Comparison of ENCODE assay signal across 13 mouse cellular contexts in genomic region chr19:16342702-16343101, GRCm38 (mm10).
DNase-seq lines count a peak whose midpoint lies in the region; ATAC-seq and TF ChIP-seq lines count a peak whose summit lies in the region.
"Had no signal": no experiment of that assay in that cellular context is flagged by ENCODE, and none has a peak within 500 bp of the region (broad histone marks: within the 10 kb centered on the region; RNA-seq: fewer than 3 reads in every experiment).

No protein-coding gene starts in this region.

- no peaks in the 10 kb centered on the region for H3K27me3 ChIP-seq in liver, embryonic 14.5 days (ENCODE audit: control insufficient read depth, insufficient read depth, low read length)
- H3K27me3 ChIP-seq in liver, embryonic 11.5 days (replicated peaks; ENCODE audit: control insufficient read depth, insufficient read depth, low read length), result no peaks in the 10 kb centered on the region
- no peaks in the 10 kb centered on the region for H3K27me3 ChIP-seq in embryonic facial prominence, embryonic 11.5 days (ENCODE audit: control insufficient read depth, insufficient read depth, low read length)
- no peaks in the 10 kb centered on the region for H3K27me3 ChIP-seq in limb, embryonic 10.5 days (ENCODE audit: low read depth, poor library complexity, severe bottlenecking)
- H3K27me3 ChIP-seq: limb, embryonic 12.5 days had no signal

- no peaks in the 10 kb centered on the region for H3K9me3 ChIP-seq in liver, embryonic 14.5 days (ENCODE audit: control insufficient read depth, low read length)
- H3K9me3 ChIP-seq in liver, embryonic 11.5 days (ENCODE audit: control insufficient read depth, low read length), result no peaks in the 10 kb centered on the region
- H3K9me3 ChIP-seq in ES-E14 (ENCODE audit: control insufficient read depth, insufficient read depth, low read depth, low read length), result no peaks in the 10 kb centered on the region
- H3K9me3 ChIP-seq in embryonic facial prominence, embryonic 11.5 days (replicated peaks; ENCODE audit: control insufficient read depth, low read length), result no peaks in the 10 kb centered on the region
- no peaks in the 10 kb centered on the region for H3K9me3 ChIP-seq in limb, embryonic 10.5 days (replicated peaks)
- H3K9me3 ChIP-seq: G1E; heart, embryonic 10.5 days; limb, embryonic 12.5 days had no signal

- no peak for TF ChIP-seq EP300 in liver, embryonic 14.5 days (IDR thresholded peaks at IDR 0.05; ENCODE audit: low read depth)

- H3K4me2 ChIP-seq in liver, embryonic 14.5 days (ENCODE audit: low read depth), result no peak overlapping the region
- no peak overlapping the region for H3K4me2 ChIP-seq in liver, embryonic 11.5 days
- no peak overlapping the region for H3K4me2 ChIP-seq in embryonic facial prominence, embryonic 11.5 days (ENCODE audit: low read depth, low read length)
- H3K4me2 ChIP-seq: limb, embryonic 12.5 days had no signal

- H3K27ac ChIP-seq in gastrocnemius, adult 2 months, result no peak overlapping the region
- H3K27ac ChIP-seq in liver, embryonic 14.5 days, result no peak overlapping the region
- no peak overlapping the region for H3K27ac ChIP-seq in liver, embryonic 11.5 days (ENCODE audit: low read depth, low read length)
- H3K27ac ChIP-seq in ES-E14 (ENCODE audit: insufficient read depth, low read depth, low read length, poor library complexity, severe bottlenecking), result no peak overlapping the region
- H3K27ac ChIP-seq in embryonic facial prominence, embryonic 11.5 days (replicated peaks; ENCODE audit: low read depth, low read length), result no peak overlapping the region
- H3K27ac ChIP-seq in limb, embryonic 10.5 days, result no peak overlapping the region
- H3K27ac ChIP-seq: heart, embryonic 10.5 days; limb, embryonic 12.5 days; macrophage had no signal

- no peak for ATAC-seq in liver, embryonic 14.5 days (ENCODE audit: insufficient read depth)
- ATAC-seq in liver, embryonic 11.5 days (replicated peaks; ENCODE audit: low FRiP score), result no peak
- no peak for ATAC-seq in embryonic facial prominence, embryonic 11.5 days (replicated peaks; ENCODE audit: insufficient number of reproducible peaks, low FRiP score, low TSS enrichment, low read depth)

- DNase-seq in gastrocnemius, adult 2 months, result no peak
- no peak for DNase-seq in gastrocnemius, adult 18-20 months (ENCODE audit: low spot score)
- DNase-seq in liver, embryonic 14.5 days (ENCODE audit: low read depth in 3 of 3, low spot score in 3 of 3), result no peak
- DNase-seq in liver, embryonic 11.5 days (ENCODE audit: low spot score), result no peak
- peak; percentile 12 for DNase-seq in ES-E14 (ENCODE audit: low read depth, low spot score)
- DNase-seq in embryonic facial prominence, embryonic 11.5 days (ENCODE audit: low spot score), result peak; percentile 31
- DNase-seq in limb, embryonic 10.5 days (ENCODE audit: low spot score), result no peak
- DNase-seq in right cerebral cortex, postnatal 4 days, result no peak
- DNase-seq: cerebellum, postnatal 25 days had no signal

- intact Hi-C loops in gastrocnemius, adult 2 months (cut with DNase I), result loop anchor here (5.0 kb wide), 1 partner anchor 215 kb away; no protein-coding TSS in a partner anchor

- no peak overlapping the region for H3K9ac ChIP-seq in liver, embryonic 14.5 days (replicated peaks)
- H3K9ac ChIP-seq in liver, embryonic 11.5 days (ENCODE audit: low read depth, low read length), result no peak overlapping the region
- no peak overlapping the region for H3K9ac ChIP-seq in ES-E14 (ENCODE audit: insufficient read depth, low read depth, low read length, poor library complexity, severe bottlenecking)
- no peak overlapping the region for H3K9ac ChIP-seq in embryonic facial prominence, embryonic 11.5 days (replicated peaks; ENCODE audit: low read length)
- H3K9ac ChIP-seq: limb, embryonic 12.5 days had no signal

- WGBS in liver, embryonic 14.5 days (ENCODE audit: insufficient replicate concordance), result 54% methylated on average over 2 of the region's 2 CpGs
- 61% methylated on average over 2 of the region's 2 CpGs for WGBS in liver, embryonic 11.5 days
- WGBS in embryonic facial prominence, embryonic 11.5 days, result 60% methylated on average over 2 of the region's 2 CpGs
- 75% methylated on average over 2 of the region's 2 CpGs for WGBS in limb, embryonic 10.5 days

- no peaks in the 10 kb centered on the region for H3K4me1 ChIP-seq in liver, embryonic 14.5 days (replicated peaks; ENCODE audit: control insufficient read depth in 2 of 2, insufficient read depth in 2 of 2, low read length in 1 of 2)
- no peaks in the 10 kb centered on the region; the same call in 1 of the 2 replicates for H3K4me1 ChIP-seq in liver, embryonic 11.5 days (replicated peaks; ENCODE audit: control insufficient read depth, insufficient read depth, low read length)
- H3K4me1 ChIP-seq in ES-E14 (ENCODE audit: control insufficient read depth in 2 of 2, insufficient read depth in 2 of 2, low read length in 2 of 2, poor library complexity in 1 of 2), result no peaks in the 10 kb centered on the region
- no peaks in the 10 kb centered on the region; the same call in 1 of the 2 replicates for H3K4me1 ChIP-seq in embryonic facial prominence, embryonic 11.5 days (ENCODE audit: control insufficient read depth, insufficient read depth, low read length)
- no peaks in the 10 kb centered on the region for H3K4me1 ChIP-seq in limb, embryonic 10.5 days
- H3K4me1 ChIP-seq: limb, embryonic 12.5 days had no signal

- TF ChIP-seq CTCF in gastrocnemius, adult 2 months (IDR thresholded peaks at IDR 0.05), result peak; percentile 66
- peak; percentile 35; the same call in 1 of the 2 replicates for TF ChIP-seq CTCF in liver, embryonic 14.5 days (IDR thresholded peaks at IDR 0.05; ENCODE audit: low read depth)

- H3K4me3 ChIP-seq in gastrocnemius, adult 2 months, result no peak overlapping the region
- no peak overlapping the region for H3K4me3 ChIP-seq in liver, embryonic 14.5 days (ENCODE audit: insufficient read depth in 1 of 2, low read depth in 2 of 2, low read length in 2 of 2)
- H3K4me3 ChIP-seq in liver, embryonic 11.5 days (ENCODE audit: low read depth, low read length), result no peak overlapping the region
- no peak overlapping the region for H3K4me3 ChIP-seq in ES-E14 (ENCODE audit: insufficient read depth in 1 of 2, low read depth in 1 of 2, low read length in 2 of 2, poor library complexity in 1 of 2, severe bottlenecking in 1 of 2)
- no peak overlapping the region for H3K4me3 ChIP-seq in embryonic facial prominence, embryonic 11.5 days (ENCODE audit: low read depth, low read length)
- no peak overlapping the region for H3K4me3 ChIP-seq in limb, embryonic 10.5 days
- H3K4me3 ChIP-seq: heart, embryonic 10.5 days; limb, embryonic 12.5 days had no signal

- in situ Hi-C loops in ES-E14 (cut with MboI; ENCODE audit: low sequenced_read_pairs in 2 of 2, unreplicated experiment in 2 of 2), result no loop called here

- no peaks in the 10 kb centered on the region for H3K36me3 ChIP-seq in liver, embryonic 14.5 days (replicated peaks; ENCODE audit: control insufficient read depth, insufficient read depth, low read depth)
- H3K36me3 ChIP-seq in liver, embryonic 11.5 days (ENCODE audit: control insufficient read depth, insufficient read depth, low read length), result no peaks in the 10 kb centered on the region
- H3K36me3 ChIP-seq in ES-E14 (ENCODE audit: control insufficient read depth, insufficient read depth, low read length, poor library complexity, severe bottlenecking), result no peaks in the 10 kb centered on the region
- no peaks in the 10 kb centered on the region; the same call in 1 of the 2 replicates for H3K36me3 ChIP-seq in embryonic facial prominence, embryonic 11.5 days (replicated peaks; ENCODE audit: control insufficient read depth, insufficient read depth, low read depth, low read length)
- H3K36me3 ChIP-seq in limb, embryonic 10.5 days, result no peaks in the 10 kb centered on the region; the same call in 1 of the 2 replicates
- H3K36me3 ChIP-seq: G1E; heart, embryonic 10.5 days had no signal

TF ChIP-seq in ES-E14, 5 proteins besides CTCF, POLR2A, EP300 and RAD21:
- no peak for TF ChIP-seq ZNF384 (IDR thresholded peaks at IDR 0.05; ENCODE audit: low read depth, low read length)
- TF ChIP-seq HCFC1 (IDR thresholded peaks at IDR 0.05; ENCODE audit: borderline replicate concordance, insufficient read depth, low read length), result no peak
- TF ChIP-seq ZC3H11A (IDR thresholded peaks at IDR 0.05; ENCODE audit: borderline replicate concordance, low read depth, low read length), result peak; percentile 37; the same call in 1 of the 2 replicates
- no peak for TF ChIP-seq CHD2 (IDR thresholded peaks at IDR 0.05; ENCODE audit: low read depth, low read length)
- TF ChIP-seq MAFK (IDR thresholded peaks at IDR 0.05; ENCODE audit: insufficient read depth, low read depth, low read length), result no peak

Comparison
In these comparisons a context has a peak if more than half of its experiments do, and no peak if none do; other contexts are left out.
1. DNase-seq: peak in ES-E14 (single experiment) and embryonic facial prominence, embryonic 11.5 days (single experiment); none in gastrocnemius, adult 2 months (single experiment), gastrocnemius, adult 18-20 months (single experiment), liver, embryonic 14.5 days (0 of 3), liver, embryonic 11.5 days (single experiment), limb, embryonic 10.5 days (single experiment) and right cerebral cortex, postnatal 4 days (single experiment).